Mouse (Mus musculus) limb, embryonic 11.5 days (tissue): ENCODE data around the gene Cyp2g1. TPM values are rescaled to one million over a fixed set of nuclear protein-coding genes. Genes with fewer than 3 reads are reported as not detected.
A peak's percentile ranks its signal among the peaks of the same experiment; 100 is the strongest.
"Not testable (repeated sequence)": the region's sequence is repeated elsewhere in the genome, so short reads cannot be mapped to it uniquely, and the experiment has no call there.

Experiments used
- ATAC-seq: fragments of 200-750 bp; cut with Nextera tagmentation; 2 replicates; pipeline ENCODE4 v1.8.0; 2017; ENCODE audit warnings: low read depth; ENCODE audit not compliant: insufficient number of reproducible peaks, low FRiP score, low TSS enrichment
- DNase-seq: peaks from one replicate; pipeline ENCODE4 v3.0.0-alpha.2; 2015; ENCODE audit warnings: low spot score
- H3K27ac ChIP-seq: fragments of 300-500 bp; sonication (generic); replicated peaks from 2 replicates; pipeline ENCODE4 v1.5.1; 2014; ENCODE audit warnings: low read depth, mild to moderate bottlenecking, low read length
- H3K27me3 ChIP-seq: fragments of 300-500 bp; sonication (generic); 2 replicates; pipeline ENCODE4 v1.6.1; 2014; ENCODE audit warnings: mild to moderate bottlenecking, low read length, mixed read lengths; ENCODE audit not compliant: control insufficient read depth, insufficient read depth
- H3K36me3 ChIP-seq: fragments of 300-500 bp; sonication (generic); 2 replicates; pipeline ENCODE4 v1.6.1; 2014; ENCODE audit warnings: mild to moderate bottlenecking, low read length, moderate library complexity, mixed read lengths; ENCODE audit not compliant: control insufficient read depth, insufficient read depth
- H3K4me1 ChIP-seq: fragments of 300-500 bp; sonication (generic); 2 replicates; pipeline ENCODE4 v1.6.1; 2014; ENCODE audit warnings: low read length, mixed read lengths; ENCODE audit not compliant: control insufficient read depth, insufficient read depth
- H3K4me2 ChIP-seq: fragments of 300-500 bp; sonication (generic); 2 replicates; pipeline ENCODE4 v1.6.1; 2014; ENCODE audit warnings: low read depth, mild to moderate bottlenecking, moderate library complexity; ENCODE audit not compliant: severe bottlenecking
- H3K4me3 ChIP-seq: fragments of 300-500 bp; sonication (generic); 2 replicates; pipeline ENCODE4 v1.5.1; 2014; ENCODE audit warnings: low read depth, low read length
- H3K9ac ChIP-seq: fragments of 300-500 bp; sonication (generic); 2 replicates; pipeline ENCODE4 v1.6.1; 2014; ENCODE audit warnings: mild to moderate bottlenecking, low read length
- H3K9me3 ChIP-seq: fragments of 300-500 bp; sonication (generic); 2 replicates; pipeline ENCODE4 v1.6.1; 2016; ENCODE audit warnings: low read length; ENCODE audit not compliant: control insufficient read depth
- WGBS: fragments of 180-500 bp; shearing (Covaris S2); extraction: QIAGEN DNeasy Blood & Tissue Kit; methylation state at CpG from one replicate; pipeline ENCODE4 v1.1.7; 2014; 5-methylcytosine and 5-hydroxymethylcytosine counted together
- polyA plus RNA-seq: library from polyadenylated mRNA; unstranded; fragments of >200 nt; fragmentation: Nextera tagmentation; extraction: Ambion mirVana; gene quantifications from 2 replicates; pipeline ENCODE4 v1.2.1, GENCODE M21; 2014

Gene Cyp2g1
- polyA plus RNA-seq, 1 experiment from 2014 or later: not detected

DNA sequence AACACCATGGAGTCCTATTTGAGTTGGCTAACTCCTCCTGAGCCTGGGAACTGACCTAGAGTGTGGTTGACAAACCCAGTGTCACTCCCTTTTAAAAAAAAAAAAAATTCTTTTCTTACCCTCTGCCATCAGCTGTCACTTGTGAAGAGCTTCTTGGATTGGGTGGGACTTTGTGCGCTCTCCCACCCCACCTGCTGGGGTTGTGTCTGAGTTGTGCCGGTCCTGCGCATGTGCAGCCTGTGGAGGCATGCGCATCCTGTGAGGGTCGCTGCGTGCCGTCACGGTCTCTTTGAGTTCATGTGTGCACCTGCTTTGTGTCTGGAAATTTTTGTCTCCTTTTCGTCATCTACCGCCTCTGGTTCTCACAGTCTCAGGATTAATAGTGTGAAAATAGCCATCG lies 28.2 kb upstream of the Cyp2g1 start:
- DNase-seq (peak; percentile 25), ATAC-seq (no peak)
- H3K9me3 ChIP-seq: no peaks in the 10 kb centered on the region
- H3K27me3 ChIP-seq: no peaks in the 10 kb centered on the region
- H3K36me3 ChIP-seq: no peaks in the 10 kb centered on the region
- H3K4me1 ChIP-seq: no peaks in the 10 kb centered on the region
- H3K4me3 ChIP-seq: no peak overlapping the region
- WGBS: 10% methylated on average over 11 of the region's 11 CpGs
- no peak overlapping the region for H3K9ac ChIP-seq
- H3K27ac ChIP-seq: no peak overlapping the region
- H3K4me2 ChIP-seq: no peak overlapping the region

DNA sequence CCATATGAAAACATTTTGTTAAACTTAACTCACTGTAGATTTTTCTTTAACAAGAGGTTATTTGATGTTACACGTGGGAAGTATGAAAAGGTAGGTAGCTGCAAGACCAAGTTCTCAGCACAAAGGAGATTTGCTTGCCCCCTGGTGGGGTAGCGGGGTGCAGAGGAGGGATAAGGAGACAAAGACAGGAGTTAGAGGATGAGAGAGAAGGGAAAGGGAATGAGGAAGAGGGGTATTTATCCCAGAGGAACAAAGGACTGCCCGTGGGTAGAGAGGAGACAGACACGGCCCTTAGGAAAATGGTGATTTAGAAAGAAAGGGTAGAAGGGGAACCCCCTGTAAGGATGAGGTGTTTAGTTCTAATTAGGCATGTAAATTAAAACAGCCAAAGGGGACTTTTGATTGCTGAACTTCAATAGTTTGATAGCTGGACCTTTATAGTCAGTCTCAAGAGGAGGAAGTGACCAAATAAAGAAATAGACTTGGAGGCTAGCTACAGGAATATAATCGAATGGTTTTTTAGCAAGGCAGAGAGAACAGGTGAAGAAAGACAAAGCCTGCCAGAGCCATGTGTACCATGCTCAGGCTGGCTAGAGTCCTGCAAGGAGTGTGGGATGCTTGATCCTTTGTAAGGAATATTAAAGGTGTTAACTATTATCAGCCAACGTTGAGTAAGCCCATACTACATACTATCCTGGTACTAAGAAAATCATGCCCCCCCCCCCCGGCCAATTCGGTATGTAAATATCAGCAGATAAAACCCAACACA lies 27.5 kb upstream of the Cyp2g1 start:
- DNase-seq (no peak), ATAC-seq (no peak)
- Histone ChIP-seq H3K9ac (no peak overlapping the region), H3K4me2 (no peak overlapping the region), H3K9me3 (no peaks in the 10 kb centered on the region), H3K27me3 (no peaks in the 10 kb centered on the region), H3K36me3 (no peaks in the 10 kb centered on the region), H3K4me3 (no peak overlapping the region), H3K27ac (no peak overlapping the region), H3K4me1 (no peaks in the 10 kb centered on the region)
- WGBS: 21% methylated on average over 8 of the region's 8 CpGs

DNA sequence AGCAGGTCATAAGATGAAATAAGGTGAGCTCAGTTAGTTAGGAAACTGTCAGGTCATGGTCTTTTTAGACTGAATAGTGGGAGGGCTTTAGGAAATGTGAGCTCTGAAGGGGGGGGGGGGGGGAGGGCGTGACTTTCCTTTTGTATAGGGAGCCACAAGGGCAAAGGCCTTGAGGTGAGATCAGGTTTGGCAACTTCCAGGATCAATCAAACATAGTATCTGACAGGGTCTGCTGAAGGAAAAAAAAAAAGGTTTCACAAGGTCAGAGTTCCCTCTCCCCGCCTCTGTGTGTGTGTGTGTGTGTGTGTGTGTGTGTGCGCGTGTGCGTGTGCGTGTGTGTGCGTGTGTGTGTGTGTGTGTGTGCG lies 26.9 kb upstream of the Cyp2g1 start:
- 36% methylated on average over 8 of the region's 8 CpGs for WGBS
- Histone ChIP-seq H3K4me2 (no peak overlapping the region), H3K36me3 (no peaks in the 10 kb centered on the region), H3K9ac (no peak overlapping the region), H3K9me3 (no peaks in the 10 kb centered on the region), H3K4me1 (no peaks in the 10 kb centered on the region), H3K4me3 (no peak overlapping the region), H3K27ac (no peak overlapping the region), H3K27me3 (no peaks in the 10 kb centered on the region)
- DNase-seq: no peak
- ATAC-seq: no peak

DNA sequence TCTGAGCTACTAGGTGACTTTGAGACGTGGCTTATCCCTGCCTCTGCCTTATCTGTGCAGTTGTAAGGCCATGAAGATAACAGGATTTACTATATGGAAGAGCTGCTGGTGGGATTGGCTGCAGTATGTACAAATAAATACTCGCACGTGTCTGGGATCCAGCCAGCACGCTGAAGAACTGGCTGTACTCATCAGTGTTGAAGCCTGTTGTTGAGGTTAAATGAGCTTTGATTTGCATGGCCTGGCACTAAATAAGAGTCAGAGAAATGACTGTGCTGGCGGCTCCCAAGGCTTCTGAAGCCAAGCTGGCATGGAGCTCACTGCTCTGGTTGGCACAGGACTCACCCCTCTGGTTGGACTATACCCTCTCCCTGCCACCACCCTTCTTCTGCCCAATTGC lies 25.5 kb upstream of the Cyp2g1 start:
- Histone ChIP-seq H3K36me3 (no peaks in the 10 kb centered on the region), H3K4me2 (no peak overlapping the region), H3K9ac (no peak overlapping the region), H3K27me3 (no peaks in the 10 kb centered on the region), H3K4me3 (no peak overlapping the region), H3K27ac (no peak overlapping the region), H3K4me1 (no peaks in the 10 kb centered on the region), H3K9me3 (no peaks in the 10 kb centered on the region)
- 70% methylated on average over 5 of the region's 5 CpGs for WGBS
- DNase-seq (no peak), ATAC-seq (no peak)

DNA sequence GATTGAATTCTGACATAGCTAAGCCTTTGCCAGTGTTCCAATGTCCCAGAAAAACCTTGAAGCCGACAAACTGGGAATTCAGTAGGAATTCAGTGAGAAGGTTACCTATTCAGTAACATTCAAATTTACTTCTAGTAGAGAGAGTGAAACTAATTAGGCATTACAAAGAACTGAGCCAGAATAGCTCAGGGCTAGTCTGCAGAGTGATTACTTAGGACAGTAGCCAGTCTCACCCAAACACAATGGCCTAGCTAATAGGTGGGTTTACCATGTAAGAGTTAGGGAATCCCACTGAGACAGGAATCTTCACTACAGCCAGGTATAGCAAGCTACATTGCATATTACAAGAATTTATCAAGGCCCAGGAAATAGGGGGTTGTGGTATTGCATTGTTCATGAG lies 22.7 kb upstream of the Cyp2g1 start:
- not testable (repeated sequence) for H3K4me3 ChIP-seq, H3K4me2 ChIP-seq, H3K9me3 ChIP-seq, ATAC-seq, H3K4me1 ChIP-seq, H3K27ac ChIP-seq, H3K36me3 ChIP-seq, H3K9ac ChIP-seq, DNase-seq, H3K27me3 ChIP-seq
- 35% methylated on average over 1 of the region's 1 CpGs for WGBS

DNA sequence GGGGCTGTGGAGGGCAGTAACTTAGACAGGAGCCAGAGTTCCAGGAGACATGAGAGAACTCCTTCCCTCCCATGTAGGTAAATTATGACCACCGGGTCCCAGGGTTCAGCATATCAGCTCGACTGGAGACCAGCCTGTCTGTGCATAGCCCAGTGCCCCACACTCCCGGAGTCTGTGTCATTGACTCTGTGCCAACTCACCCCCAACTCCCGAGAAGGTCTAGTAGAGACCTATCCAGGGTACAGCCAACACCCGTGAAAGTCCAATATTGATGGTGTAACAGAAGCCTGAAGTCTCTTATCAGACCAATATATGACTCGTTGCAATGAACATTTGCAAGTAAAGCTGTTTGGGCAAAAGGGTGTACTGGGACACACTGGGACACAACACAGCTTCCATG lies 18.7 kb upstream of the Cyp2g1 start:
- 83% methylated on average over 6 of the region's 6 CpGs for WGBS
- H3K4me2 ChIP-seq: no peak overlapping the region
- H3K27ac ChIP-seq: no peak overlapping the region
- H3K9me3 ChIP-seq: no peaks in the 10 kb centered on the region
- H3K4me1 ChIP-seq: no peaks in the 10 kb centered on the region
- DNase-seq: no peak
- H3K36me3 ChIP-seq: no peaks in the 10 kb centered on the region
- H3K4me3 ChIP-seq: no peak overlapping the region
- no peaks in the 10 kb centered on the region for H3K27me3 ChIP-seq
- H3K9ac ChIP-seq: no peak overlapping the region
- no peak for ATAC-seq

GRCm38 (mm10) chr7:26800104-26800503 lies 8.6 kb upstream of the Cyp2g1 start:
- H3K27me3 ChIP-seq: no peaks in the 10 kb centered on the region
- H3K9ac ChIP-seq: no peak overlapping the region
- H3K4me1 ChIP-seq: no peaks in the 10 kb centered on the region
- ATAC-seq (no peak), DNase-seq (no peak)
- H3K9me3 ChIP-seq: no peaks in the 10 kb centered on the region
- no peak overlapping the region for H3K4me3 ChIP-seq
- H3K36me3 ChIP-seq: no peaks in the 10 kb centered on the region
- H3K27ac ChIP-seq: no peak overlapping the region
- H3K4me2 ChIP-seq: no peak overlapping the region

DNA sequence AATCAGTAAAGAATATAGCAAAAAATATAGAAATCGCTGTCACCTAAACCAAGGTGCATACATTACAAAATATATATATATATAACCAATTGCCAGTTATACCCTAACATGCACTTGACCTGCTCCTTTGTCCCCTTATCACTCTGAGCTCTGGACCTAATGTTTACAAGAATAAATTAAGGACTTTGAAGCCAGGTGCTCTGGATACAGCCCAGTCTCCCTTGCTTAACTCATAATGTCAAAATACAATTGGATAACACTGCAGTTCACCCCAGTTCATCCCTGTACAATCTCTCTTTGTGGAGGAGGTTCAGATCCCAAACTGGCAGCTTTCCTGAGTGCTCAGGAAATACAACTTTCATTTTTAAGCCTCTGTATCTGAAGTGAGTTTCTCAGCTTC lies 7.7 kb upstream of the Cyp2g1 start:
- Histone ChIP-seq H3K4me3 (no peak overlapping the region), H3K9ac (no peak overlapping the region), H3K4me1 (no peaks in the 10 kb centered on the region), H3K4me2 (no peak overlapping the region), H3K9me3 (no peaks in the 10 kb centered on the region), H3K36me3 (no peaks in the 10 kb centered on the region), H3K27me3 (no peaks in the 10 kb centered on the region), H3K27ac (no peak overlapping the region)
- 92% methylated on average over 1 of the region's 1 CpGs for WGBS
- ATAC-seq (no peak), DNase-seq (no peak)
